Mouse (Mus musculus): Measurements from ENCODE around the gene Sult4a1. TPM values are rescaled to one million over a fixed set of nuclear protein-coding genes. Genes with fewer than 3 reads are reported as not detected.
"Not testable (repeated sequence)": the region's sequence is repeated elsewhere in the genome, so short reads cannot be mapped to it uniquely, and the experiment has no call there.

Sult4a1 gene
- total RNA-seq, 2 experiments from 2014 or later, result not detected

DNA sequence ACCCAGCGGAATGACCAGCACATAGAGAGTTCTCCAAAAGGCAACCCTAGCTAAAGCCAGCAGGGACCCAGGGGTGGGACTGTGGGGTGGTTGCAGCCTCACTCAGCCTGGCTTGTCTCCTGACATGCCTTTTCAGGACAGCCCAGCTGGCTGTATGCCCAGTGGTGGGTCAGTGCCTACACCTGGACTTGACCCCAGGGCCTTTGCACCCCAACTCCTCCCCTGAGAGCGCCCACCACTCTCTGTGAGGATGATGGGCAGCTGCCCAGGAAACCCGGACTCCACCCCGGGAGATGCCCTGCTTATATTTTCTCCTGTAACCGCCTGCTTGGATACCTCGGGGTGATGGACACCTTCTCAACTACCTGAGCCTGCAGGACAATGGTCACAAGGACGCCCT, 928 bp downstream of the Sult4a1 start:
- no peak for ATAC-seq (replicated peaks; ENCODE audit: poor library complexity, severe bottlenecking)

- not testable (repeated sequence) for ATAC-seq (replicated peaks; ENCODE audit: poor library complexity, severe bottlenecking)
Measured at GRCm38 (mm10) chr15:84097536-84097935, 8.0 kb downstream of the Sult4a1 start.

DNA sequence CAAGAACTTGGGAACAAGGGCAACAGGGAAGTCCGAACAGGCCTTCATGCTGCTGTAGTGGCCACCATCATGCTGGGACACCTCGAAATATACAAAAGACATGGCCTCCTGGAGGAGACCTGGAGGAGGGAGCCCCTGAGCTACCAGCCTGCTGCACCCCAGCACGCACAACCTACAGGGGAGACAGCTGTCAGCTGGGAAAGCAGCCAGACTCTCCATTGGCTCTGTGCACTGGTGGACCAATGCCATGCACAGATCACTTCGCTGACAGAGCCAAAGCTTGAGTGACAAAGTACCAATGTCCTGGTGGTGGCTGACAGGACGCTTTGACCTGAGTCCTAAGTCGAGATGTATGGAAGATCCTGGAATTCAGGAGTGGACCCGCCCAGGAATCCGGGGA, 9.5 kb downstream of the Sult4a1 start:
- no peak for ATAC-seq (replicated peaks; ENCODE audit: poor library complexity, severe bottlenecking)

GRCm38 (mm10) chr15:84094921-84095320, 10.6 kb downstream of the Sult4a1 start:
- ATAC-seq (replicated peaks; ENCODE audit: poor library complexity, severe bottlenecking), result no peak

DNA sequence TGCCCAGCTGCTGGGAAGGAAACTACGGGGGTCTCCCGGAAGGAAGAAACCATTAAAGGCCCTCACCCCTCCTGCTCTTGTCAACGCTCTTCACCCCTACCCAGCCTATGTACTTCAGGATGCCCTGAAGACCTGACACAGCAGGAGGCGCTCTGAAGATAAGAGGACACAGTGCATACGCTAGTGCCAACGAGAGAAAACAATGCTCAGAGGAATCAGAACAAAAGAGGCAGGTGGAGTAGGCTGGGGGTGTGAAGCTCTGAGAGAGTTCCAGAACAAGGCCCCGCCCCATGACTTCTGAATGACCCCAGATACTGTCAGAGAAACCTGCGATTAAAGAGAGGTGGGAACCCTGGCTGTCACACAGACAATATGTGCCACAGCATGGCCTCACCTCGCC, 18.8 kb downstream of the Sult4a1 start:
- no peak for ATAC-seq (replicated peaks; ENCODE audit: poor library complexity, severe bottlenecking)

DNA sequence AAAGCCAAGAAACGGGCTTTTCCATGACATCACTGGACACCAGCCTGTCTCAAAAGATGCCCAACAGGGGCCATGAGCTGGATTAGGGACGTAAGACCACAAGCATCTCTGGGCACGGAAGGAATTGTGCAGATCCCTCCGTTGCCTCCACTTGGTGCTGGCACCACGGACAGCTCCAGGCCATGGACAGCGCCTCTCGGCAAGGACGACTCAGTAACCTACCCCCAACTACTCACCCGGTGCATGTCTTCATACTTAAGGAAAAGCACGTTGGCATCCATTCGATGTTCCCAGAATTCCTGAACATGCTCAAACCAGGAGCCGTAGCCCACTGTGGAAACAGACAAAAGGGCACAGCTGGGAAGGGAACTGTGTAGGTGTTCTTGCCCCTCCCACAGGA, 19.2 kb downstream of the Sult4a1 start:
- ATAC-seq (replicated peaks; ENCODE audit: poor library complexity, severe bottlenecking), result no peak

- ATAC-seq (replicated peaks; ENCODE audit: poor library complexity, severe bottlenecking), result no peak
Measured at GRCm38 (mm10) chr15:84080069-84080468, 25.5 kb downstream of the Sult4a1 start.

- ATAC-seq (replicated peaks; ENCODE audit: poor library complexity, severe bottlenecking), result no peak
Measured at GRCm38 (mm10) chr15:84079519-84079918, 26.0 kb downstream of the Sult4a1 start.

GRCm38 (mm10) chr15:84078667-84079066, 26.9 kb downstream of the Sult4a1 start:
- no peak for ATAC-seq (replicated peaks; ENCODE audit: poor library complexity, severe bottlenecking)

DNA sequence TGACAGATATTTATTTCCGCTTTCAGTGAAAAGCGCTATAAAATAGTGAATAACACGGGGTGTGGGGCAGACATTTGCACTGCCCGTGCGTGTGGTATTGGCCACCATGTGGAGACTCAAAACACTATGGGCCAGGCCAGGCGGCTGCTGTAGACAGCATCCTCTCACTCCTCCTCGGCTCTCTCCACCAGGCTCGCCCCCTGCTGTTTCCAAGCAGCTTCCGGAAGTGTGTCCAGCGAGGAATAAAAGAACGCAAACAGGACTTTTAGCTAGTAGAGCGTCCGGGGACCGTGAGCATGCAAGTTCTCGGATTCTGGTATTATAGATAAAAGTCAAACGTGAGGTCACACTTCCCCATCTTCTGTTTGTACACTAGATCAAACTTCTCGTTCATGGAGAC, 28.4 kb downstream of the Sult4a1 start:
- no peak for ATAC-seq (replicated peaks; ENCODE audit: poor library complexity, severe bottlenecking)

- ATAC-seq (replicated peaks; ENCODE audit: poor library complexity, severe bottlenecking), result no peak
Measured at GRCm38 (mm10) chr15:84074705-84075185, 30.8 kb downstream of the Sult4a1 start.

GRCm38 (mm10) chr15:84073911-84074704, 31.4 kb downstream of the Sult4a1 start:
- ATAC-seq (replicated peaks; ENCODE audit: poor library complexity, severe bottlenecking), result 0 out of 2 replicates have a peak, but pooled peaks have one; percentile 33

GRCm38 (mm10) chr15:84073058-84073457, 32.5 kb downstream of the Sult4a1 start:
- ATAC-seq (replicated peaks; ENCODE audit: poor library complexity, severe bottlenecking), result no peak

- ATAC-seq (replicated peaks; ENCODE audit: poor library complexity, severe bottlenecking), result peak; percentile 64
Measured at GRCm38 (mm10) chr15:84072226-84072625, 33.3 kb downstream of the Sult4a1 start.

- ATAC-seq (replicated peaks; ENCODE audit: poor library complexity, severe bottlenecking), result no peak
Measured at GRCm38 (mm10) chr15:84070116-84070676, 35.4 kb downstream of the Sult4a1 start.

DNA sequence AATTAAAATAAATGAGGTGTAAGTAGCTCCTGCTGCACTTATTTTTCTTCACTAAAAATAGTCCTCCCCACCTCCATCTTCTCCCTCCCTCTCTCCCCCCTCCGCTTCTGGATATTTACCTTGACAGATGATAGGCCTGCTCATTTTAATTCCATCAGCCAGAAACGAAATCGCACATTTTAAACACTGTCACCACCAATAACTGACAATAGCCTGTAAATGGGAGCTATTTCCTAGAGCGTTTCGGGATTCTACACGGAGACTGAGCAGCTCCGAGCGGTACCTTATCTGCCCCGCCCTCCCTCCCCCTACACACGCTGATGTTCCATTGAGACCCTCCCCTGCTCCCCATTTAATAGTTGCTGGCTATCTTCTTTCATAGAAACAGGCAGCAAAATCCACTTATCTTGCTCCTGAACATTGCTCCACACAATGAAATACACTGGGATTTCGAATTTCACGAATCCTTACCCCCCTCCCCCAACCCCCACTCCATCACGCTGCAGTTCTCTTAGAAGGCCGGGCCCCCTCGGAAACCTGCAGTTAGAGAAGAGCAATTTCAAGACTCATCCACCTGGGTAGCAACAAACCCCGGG, 36.0 kb downstream of the Sult4a1 start:
- no peak for ATAC-seq (replicated peaks; ENCODE audit: poor library complexity, severe bottlenecking)

- ATAC-seq (replicated peaks; ENCODE audit: poor library complexity, severe bottlenecking), result no peak
Measured at GRCm38 (mm10) chr15:84065701-84066100, 39.9 kb downstream of the Sult4a1 start.

- no peak for ATAC-seq (replicated peaks; ENCODE audit: poor library complexity, severe bottlenecking)
Measured at GRCm38 (mm10) chr15:84065140-84065539, 40.4 kb downstream of the Sult4a1 start, which contains the start of gene Efcab6. TSS of gene Efcab6 (minus strand) at chr15:84065379.

DNA sequence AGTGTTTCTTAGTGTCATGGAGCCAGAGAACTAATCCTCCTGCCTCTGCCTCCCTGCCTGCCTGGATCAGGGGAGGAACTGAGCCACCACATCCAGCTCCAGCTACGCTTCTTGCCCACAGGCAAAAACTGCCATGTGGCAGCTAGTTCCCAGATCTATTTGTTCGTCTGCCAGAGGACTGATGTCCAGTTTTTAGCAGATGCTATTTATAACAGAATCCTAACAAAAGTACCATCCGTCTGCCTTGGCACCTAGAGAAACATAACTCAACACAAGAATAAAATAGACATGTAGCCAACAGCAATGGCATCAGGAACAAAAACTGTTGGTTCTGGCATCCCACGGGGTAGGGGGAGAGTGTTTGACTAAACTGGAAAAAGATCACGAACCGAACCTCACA, 46.7 kb downstream of the Sult4a1 start:
- ATAC-seq (replicated peaks; ENCODE audit: poor library complexity, severe bottlenecking), result no peak

DNA sequence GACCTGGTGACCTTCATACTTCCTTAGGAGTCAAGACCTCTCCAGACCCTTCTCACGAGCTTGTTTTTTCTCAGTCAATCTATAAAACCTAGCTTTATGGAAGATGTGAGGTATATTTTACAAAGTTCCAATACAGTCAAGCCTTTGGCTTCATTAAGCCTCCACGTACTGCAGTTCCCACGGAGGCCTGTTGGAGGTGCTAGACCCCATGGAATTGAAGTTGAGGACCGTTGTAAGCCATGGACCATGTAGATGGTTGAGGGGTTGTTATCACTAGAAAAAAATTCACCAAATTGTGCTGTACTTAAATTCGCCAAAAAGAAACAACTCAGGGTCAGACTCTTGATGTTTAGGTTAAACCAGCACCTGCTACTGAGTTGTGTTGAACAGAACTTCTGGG, 49.5 kb downstream of the Sult4a1 start:
- ATAC-seq (replicated peaks; ENCODE audit: poor library complexity, severe bottlenecking), result no peak

GRCm38 (mm10) chr15:84053859-84054258, 51.7 kb downstream of the Sult4a1 start:
- 0 out of 2 replicates have a peak, but pooled peaks have one; percentile 52 for ATAC-seq (replicated peaks; ENCODE audit: poor library complexity, severe bottlenecking)
